Mouse (Mus musculus) bone marrow, adult 2 months (tissue): ENCODE measurements at regions not wholly inside any gene's neighbourhood (a gene's known extent, or its start where the extent isn't known, plus 50 kb on each side); places are given as distances from the start of the nearest gene placed in this dataset.

Experiments used
- H3K27ac ChIP-seq: fragments of 200-500 bp; 2 replicates; pipeline ENCODE4 v1.5.1; 2012; ENCODE audit warnings: low read depth, mild to moderate bottlenecking, control low read depth, inconsistent platforms, low read length; ENCODE audit not compliant: control insufficient read depth, poor library complexity, insufficient read depth
- H3K4me1 ChIP-seq: fragments of 200-500 bp; 2 replicates; pipeline ENCODE4 v1.6.1; 2011; ENCODE audit warnings: low read length; ENCODE audit not compliant: control insufficient read depth, insufficient read depth
- H3K4me3 ChIP-seq: fragments of 200-500 bp; replicated peaks from 2 replicates; pipeline ENCODE3; 2011; ENCODE audit warnings: mild to moderate bottlenecking, low read depth, low read length, control low read depth; ENCODE audit not compliant: control insufficient read depth
- CTCF ChIP-seq: fragments of 200-500 bp; IDR thresholded peaks from 2 replicates; pipeline ENCODE4 v1.5.1; 2011; ENCODE audit warnings: low read length, control low read depth; ENCODE audit not compliant: control insufficient read depth, insufficient read depth
- POLR2A ChIP-seq: fragments of 200-500 bp; IDR thresholded peaks from 2 replicates; pipeline ENCODE4 v1.6.1; 2011; ENCODE audit warnings: low read depth, mild to moderate bottlenecking, control low read depth, low read length, borderline replicate concordance; ENCODE audit not compliant: control insufficient read depth
- WGBS: fragments of 180-500 bp; shearing (Covaris S2); methylation state at CpG from one replicate; pipeline ENCODE4 v1.1.7; 2018; 5-methylcytosine and 5-hydroxymethylcytosine counted together

DNA sequence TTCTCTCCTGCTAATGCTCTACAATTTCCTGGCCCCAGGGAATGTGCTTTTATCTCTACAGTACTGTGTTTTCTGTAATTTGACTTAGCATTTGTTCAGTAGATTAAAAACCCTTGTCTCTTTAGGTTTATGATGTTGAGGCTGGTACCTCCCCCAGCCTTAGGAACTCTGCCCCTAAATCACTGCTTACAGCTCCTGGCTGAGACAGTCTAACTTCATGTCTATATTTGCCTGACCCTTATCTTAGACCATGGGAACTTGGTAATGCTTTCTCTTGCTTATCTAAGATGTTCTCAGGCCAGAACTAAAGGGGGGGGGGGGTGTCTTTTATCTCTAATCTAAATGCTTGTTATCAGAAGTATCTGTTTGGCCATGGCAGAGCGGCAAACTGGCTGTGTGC is 160.1 kb upstream of the Mmadhc start:
- no peak for TF ChIP-seq POLR2A
- TF ChIP-seq CTCF: no peak
- no peak overlapping the region for H3K4me3 ChIP-seq
- H3K27ac ChIP-seq: no peak overlapping the region
- H3K4me1 ChIP-seq: no peaks in the 10 kb centered on the region
- WGBS: 78% methylated on average over 1 of the region's 1 CpGs

DNA sequence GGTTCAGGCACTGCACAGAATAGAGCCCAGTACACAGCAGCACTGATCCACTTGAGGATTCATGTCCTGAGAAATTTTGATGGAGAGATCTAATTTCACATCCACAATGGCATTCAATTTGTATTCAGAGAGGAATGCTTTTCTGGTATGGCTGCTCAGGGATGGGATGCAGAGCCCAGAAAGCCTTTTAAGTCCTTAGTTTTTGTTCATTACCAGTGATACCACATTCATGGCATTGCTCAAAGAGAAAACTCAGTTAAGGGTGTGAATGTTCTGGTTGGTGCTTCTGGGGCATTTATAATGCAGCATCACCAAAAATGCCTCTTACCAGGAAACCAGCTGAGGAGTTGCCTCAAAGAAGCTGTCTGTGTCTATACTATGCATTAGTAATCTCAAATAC is 151.5 kb upstream of the Mmadhc start:
- H3K4me1 ChIP-seq: no peaks in the 10 kb centered on the region
- no peak overlapping the region for H3K4me3 ChIP-seq
- TF ChIP-seq CTCF: no peak
- no peak overlapping the region for H3K27ac ChIP-seq

DNA sequence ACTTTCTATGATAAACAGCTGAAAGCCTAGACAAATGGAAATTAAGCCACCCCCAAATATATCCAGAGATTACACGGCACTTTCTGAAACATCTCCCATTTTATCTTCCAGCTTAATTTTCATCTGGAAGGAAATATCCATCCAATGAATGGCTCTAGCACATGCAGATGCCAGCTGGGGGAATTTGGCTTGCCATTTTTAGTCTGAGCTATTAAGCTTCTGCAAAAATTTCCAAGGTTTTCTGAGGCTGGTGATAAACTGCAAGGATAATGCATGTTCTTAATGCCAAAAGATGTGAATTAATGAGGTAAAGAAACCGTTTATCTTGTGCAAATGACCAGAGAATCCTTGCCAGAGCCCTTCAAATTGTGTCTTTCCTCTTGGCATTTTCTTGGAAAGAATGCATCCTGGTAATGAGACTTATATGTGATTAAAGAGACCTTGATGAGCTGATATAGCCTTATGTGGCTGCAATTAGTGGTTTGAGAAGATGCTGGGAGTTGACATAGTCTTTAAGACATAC is 149.4 kb upstream of the Mmadhc start:
- no peak overlapping the region for H3K4me3 ChIP-seq
- WGBS: 68% methylated on average over 2 of the region's 2 CpGs
- TF ChIP-seq POLR2A: no peak
- no peak for TF ChIP-seq CTCF
- H3K27ac ChIP-seq: no peak overlapping the region
- no peaks in the 10 kb centered on the region for H3K4me1 ChIP-seq

DNA sequence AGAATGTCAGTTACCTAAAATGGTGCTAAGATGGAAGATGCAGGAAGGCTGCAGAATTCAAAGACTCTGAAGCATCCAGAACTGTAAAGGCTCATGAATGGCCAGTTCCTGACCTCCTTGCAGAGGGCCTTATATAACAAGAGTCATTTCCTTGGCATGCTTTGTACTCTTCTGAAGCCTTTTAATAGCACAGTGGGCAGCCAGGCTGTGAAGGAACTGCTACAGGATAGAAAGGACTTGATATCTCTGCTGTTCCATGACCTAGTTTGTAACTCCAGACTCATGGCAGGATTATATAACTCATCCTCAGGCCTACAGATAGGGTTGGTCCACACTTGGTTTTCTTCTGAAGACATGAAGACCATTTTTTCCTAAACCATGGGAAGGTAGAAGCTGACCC is 143.7 kb upstream of the Mmadhc start:
- Histone ChIP-seq H3K4me1 (no peaks in the 10 kb centered on the region), H3K4me3 (no peak overlapping the region), H3K27ac (no peak overlapping the region)
- no peak for TF ChIP-seq CTCF
- no peak for TF ChIP-seq POLR2A

DNA sequence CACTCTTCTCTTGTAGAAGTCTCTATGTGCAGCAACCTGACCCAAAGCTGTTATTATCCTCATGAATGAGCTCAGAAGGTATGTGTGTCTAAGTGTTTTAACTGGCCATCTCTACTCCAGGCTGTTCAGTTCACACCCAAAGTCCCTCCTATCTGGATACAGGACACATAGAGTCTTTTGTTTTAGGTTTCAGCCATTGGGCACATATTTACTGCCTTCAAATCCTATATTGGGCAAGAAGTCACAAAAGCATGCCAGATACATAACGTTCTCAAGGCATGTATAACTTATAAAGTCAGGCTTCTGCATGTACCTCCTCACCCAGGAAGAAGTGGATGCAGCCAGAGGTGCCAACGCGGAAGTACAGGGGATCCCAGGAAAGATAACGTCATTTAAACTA is 136.6 kb upstream of the Mmadhc start:
- H3K4me1 ChIP-seq: no peaks in the 10 kb centered on the region
- TF ChIP-seq CTCF (no peak), POLR2A (no peak)
- no peak overlapping the region for H3K4me3 ChIP-seq
- H3K27ac ChIP-seq: no peak overlapping the region
- 90% methylated on average over 4 of the region's 4 CpGs for WGBS

DNA sequence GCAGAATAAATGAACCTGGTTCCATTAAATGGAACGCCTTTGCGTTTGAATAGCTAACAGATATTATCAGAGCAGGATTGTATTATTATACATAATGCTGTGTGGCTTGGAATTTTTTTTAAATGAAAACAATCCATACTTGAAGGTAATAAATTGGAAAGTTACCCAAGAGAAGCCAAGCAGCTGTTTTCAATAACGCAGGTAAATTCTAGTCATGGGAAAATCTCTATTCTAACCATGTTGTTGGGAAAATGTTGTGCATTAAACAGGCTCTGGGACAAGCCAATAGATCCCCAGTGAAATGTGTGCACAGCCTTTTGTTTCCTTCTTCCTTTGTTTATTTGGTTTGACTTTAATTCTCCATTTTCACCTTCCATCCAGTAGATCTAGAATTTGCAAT is 128.6 kb upstream of the Mmadhc start:
- H3K4me3 ChIP-seq: no peak overlapping the region
- no peaks in the 10 kb centered on the region for H3K4me1 ChIP-seq
- no peak overlapping the region for H3K27ac ChIP-seq
- no peak for TF ChIP-seq POLR2A
- TF ChIP-seq CTCF: no peak
- 84% methylated on average over 3 of the region's 3 CpGs for WGBS

DNA sequence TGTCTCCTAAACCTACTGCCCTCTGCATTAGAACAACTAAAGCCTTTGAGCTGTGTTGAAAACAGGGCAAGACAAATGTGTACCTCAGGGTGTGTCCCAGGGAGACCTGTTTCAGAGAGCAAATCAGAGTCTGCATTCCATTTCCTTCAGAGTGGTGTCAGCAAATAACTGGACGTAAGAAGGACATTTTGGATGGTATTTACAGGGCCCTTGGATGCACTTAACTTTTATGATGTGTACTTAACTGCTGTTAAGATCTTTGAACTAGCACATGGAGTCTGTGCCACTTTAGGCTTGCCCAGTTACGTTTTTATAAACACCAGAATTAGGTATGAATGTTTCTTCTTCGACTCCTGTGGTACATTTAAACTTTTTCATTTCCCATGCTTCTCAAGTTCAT is 123.0 kb upstream of the Mmadhc start:
- TF ChIP-seq CTCF: no peak
- TF ChIP-seq POLR2A: no peak
- Histone ChIP-seq H3K4me3 (no peak overlapping the region), H3K27ac (no peak overlapping the region), H3K4me1 (no peaks in the 10 kb centered on the region)
- 71% methylated on average over 3 of the region's 3 CpGs for WGBS

DNA sequence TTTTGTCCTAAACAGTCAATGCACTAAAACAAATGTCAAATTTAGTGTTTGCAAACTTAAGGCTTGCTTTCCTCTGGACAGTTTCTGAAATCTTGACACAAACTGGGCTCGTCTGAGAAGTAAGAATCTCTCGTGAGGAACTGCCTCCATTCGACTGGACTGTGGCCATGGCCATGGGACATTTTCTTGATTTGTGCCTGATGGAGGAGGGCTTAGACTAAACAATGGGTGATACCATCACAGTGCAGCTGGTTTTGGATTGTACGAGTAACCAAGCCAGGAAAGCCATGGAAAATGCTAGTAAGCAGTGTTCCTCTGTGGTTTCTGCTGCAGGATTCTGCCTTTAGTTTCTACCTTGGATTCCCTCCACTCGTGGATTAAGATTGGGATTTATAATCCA is 121.0 kb upstream of the Mmadhc start:
- 81% methylated on average over 5 of the region's 5 CpGs for WGBS
- Histone ChIP-seq H3K4me3 (no peak overlapping the region), H3K4me1 (no peaks in the 10 kb centered on the region), H3K27ac (no peak overlapping the region)
- TF ChIP-seq POLR2A (no peak), CTCF (no peak)

DNA sequence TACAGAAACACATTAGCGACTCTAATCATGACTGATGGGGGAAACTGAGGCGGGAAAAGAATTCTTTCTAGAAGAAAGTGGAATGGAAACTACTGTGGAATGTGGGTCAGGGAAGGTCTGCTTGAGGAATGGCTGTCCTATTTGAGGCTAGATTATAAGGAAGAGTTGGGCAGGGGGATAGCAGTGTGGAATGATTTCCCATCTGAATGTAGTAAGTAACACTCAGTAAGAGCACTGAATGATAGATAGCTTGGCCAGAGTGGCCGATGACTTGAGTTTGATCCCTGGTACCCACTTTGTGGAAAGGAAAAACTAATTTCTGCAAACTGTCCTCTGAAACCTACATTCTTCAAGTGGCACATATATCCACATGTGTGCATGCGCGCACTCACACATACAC is 120.5 kb upstream of the Mmadhc start:
- H3K4me1 ChIP-seq: no peaks in the 10 kb centered on the region
- no peak overlapping the region for H3K27ac ChIP-seq
- TF ChIP-seq POLR2A: no peak
- H3K4me3 ChIP-seq: no peak overlapping the region
- 90% methylated on average over 5 of the region's 5 CpGs for WGBS
